Mouse (Mus musculus) CH12.LX (cell line): ENCODE results near the gene Prkn. TPM values are rescaled to one million over a fixed set of nuclear protein-coding genes. Genes with fewer than 3 reads are reported as not detected.
A peak's percentile ranks its signal among the peaks of the same experiment; 100 is the strongest.

Experiments used
- DNase-seq: peaks from one replicate; pipeline ENCODE4 v3.0.0-alpha.2; 2013; ENCODE audit errors: extremely low read depth
- H3K27ac ChIP-seq: 2 replicates; pipeline ENCODE4 v1.5.1; 2012; ENCODE audit warnings: low read depth, mild to moderate bottlenecking, control low read depth, moderate library complexity; ENCODE audit not compliant: insufficient read depth
- H3K27me3 ChIP-seq: replicated peaks from 2 replicates; pipeline ENCODE3; 2012; ENCODE audit warnings: inconsistent platforms
- H3K36me3 ChIP-seq, 2 experiments: replicated peaks in 1 of 2; 2 replicates each; pipeline versions ENCODE3 to v1.6.1; 2012; ENCODE audit warnings: inconsistent platforms in 1 of 2, low read length in 1 of 2, mild to moderate bottlenecking in 1 of 2, mixed read lengths in 1 of 2, moderate library complexity in 1 of 2; ENCODE audit not compliant: control insufficient read depth in 1 of 2, insufficient read depth in 1 of 2
- H3K4me1 ChIP-seq, 2 experiments: 2 replicates each; pipeline ENCODE4 v1.6.1; 2012; ENCODE audit warnings: inconsistent platforms in 1 of 2, moderate library complexity in 1 of 2; ENCODE audit not compliant: insufficient read depth in 2 of 2, control insufficient read depth in 1 of 2
- H3K4me2 ChIP-seq: 2 replicates; pipeline ENCODE4 v1.6.1; 2012; ENCODE audit warnings: low read depth, mild to moderate bottlenecking, control low read depth; ENCODE audit not compliant: poor library complexity, insufficient read depth, severe bottlenecking
- H3K4me3 ChIP-seq, 3 experiments: fragments of 150-350 bp in 1 of 3; sonication (generic) in 1 of 3; replicated peaks in 1 of 3; 2 replicates each; pipeline versions ENCODE3 to v1.5.1; 2011 to 2012; ENCODE audit warnings: low read depth in 2 of 3, low read length in 2 of 3, mild to moderate bottlenecking in 2 of 3, moderate library complexity in 2 of 3, control low read depth in 1 of 3, improper control_type of control experiment in 1 of 3, inconsistent platforms in 1 of 3, mixed read lengths in 1 of 3; ENCODE audit not compliant: poor library complexity in 1 of 3
- H3K79me2 ChIP-seq: replicated peaks from 2 replicates; pipeline ENCODE4 v1.6.1; 2012; ENCODE audit warnings: mild to moderate bottlenecking, moderate library complexity; ENCODE audit not compliant: control insufficient read depth, poor library complexity, insufficient read depth, severe bottlenecking; ENCODE audit errors: extremely low read depth
- H3K9ac ChIP-seq: 2 replicates; pipeline ENCODE4 v1.6.1; 2012; ENCODE audit warnings: low read depth, mild to moderate bottlenecking, control low read depth, moderate library complexity; ENCODE audit not compliant: insufficient read depth
- H3K9me3 ChIP-seq: replicated peaks from 2 replicates; pipeline ENCODE3; 2012; ENCODE audit warnings: low read length, inconsistent platforms, mixed read lengths
- BHLHE40 ChIP-seq: IDR thresholded peaks from 2 replicates; pipeline ENCODE4 v1.6.1; 2011; ENCODE audit warnings: mild to moderate bottlenecking, low read depth, low read length, improper control_type of control experiment
- CHD1 ChIP-seq: IDR thresholded peaks from 2 replicates; pipeline ENCODE4 v1.6.1; 2012; ENCODE audit warnings: low read depth, low read length, improper control_type of control experiment, inconsistent platforms
- CHD2 ChIP-seq: IDR thresholded peaks from 2 replicates; pipeline ENCODE4 v1.6.1; 2011; ENCODE audit warnings: low read length, improper control_type of control experiment
- CTCF ChIP-seq, 2 experiments: IDR thresholded peaks in 1 of 2; conservative IDR thresholded peaks in 1 of 2; 2 replicates each; pipeline ENCODE4 v1.5.1; 2011 to 2012; ENCODE audit warnings: low read depth in 2 of 2, low read length in 2 of 2, improper control_type of control experiment in 1 of 2, inconsistent platforms in 1 of 2, mild to moderate bottlenecking in 1 of 2, moderate library complexity in 1 of 2
- E2F4 ChIP-seq: IDR thresholded peaks from 2 replicates; pipeline ENCODE4 v1.6.1; 2011; ENCODE audit warnings: low read depth, low read length, improper control_type of control experiment; ENCODE audit not compliant: insufficient replicate concordance
- ELF1 ChIP-seq: IDR thresholded peaks from 2 replicates; pipeline ENCODE4 v1.6.1; 2014; ENCODE audit warnings: low read depth, mild to moderate bottlenecking, inconsistent platforms, low read length, improper control_type of control experiment
- EP300 ChIP-seq: IDR thresholded peaks from 2 replicates; pipeline ENCODE4 v1.6.1; 2011; ENCODE audit warnings: low read length, improper control_type of control experiment
- ETS1 ChIP-seq: conservative IDR thresholded peaks from 2 replicates; pipeline ENCODE4 v1.6.1; 2012; ENCODE audit warnings: low read depth, mild to moderate bottlenecking, inconsistent platforms, low read length, improper control_type of control experiment, moderate library complexity
- GABPA ChIP-seq: IDR thresholded peaks from 2 replicates; pipeline ENCODE4 v1.6.1; 2012; ENCODE audit warnings: low read depth, low read length, improper control_type of control experiment, inconsistent platforms; ENCODE audit not compliant: insufficient replicate concordance
- HCFC1 ChIP-seq: IDR thresholded peaks from 2 replicates; pipeline ENCODE4 v1.6.1; 2012; ENCODE audit warnings: low read depth, mild to moderate bottlenecking, inconsistent platforms, low read length, improper control_type of control experiment
- IRF4 ChIP-seq: IDR thresholded peaks from 2 replicates; pipeline ENCODE4 v1.6.1; 2014; ENCODE audit warnings: low read depth, mild to moderate bottlenecking, inconsistent platforms, low read length, improper control_type of control experiment
- JUN ChIP-seq: IDR thresholded peaks from 2 replicates; pipeline ENCODE4 v1.6.1; 2011; ENCODE audit warnings: low read depth, mild to moderate bottlenecking, low read length, improper control_type of control experiment, moderate library complexity; ENCODE audit not compliant: insufficient read depth
- JUND ChIP-seq: conservative IDR thresholded peaks from 2 replicates; pipeline ENCODE4 v1.6.1; 2011; ENCODE audit warnings: low read depth, low read length, improper control_type of control experiment
- KAT2A ChIP-seq: IDR thresholded peaks from 2 replicates; pipeline ENCODE4 v1.6.1; 2012; ENCODE audit warnings: low read length, improper control_type of control experiment, inconsistent platforms; ENCODE audit not compliant: insufficient replicate concordance
- MAFK ChIP-seq: IDR thresholded peaks from 2 replicates; pipeline ENCODE4 v1.6.1; 2011; ENCODE audit warnings: low read length, improper control_type of control experiment; ENCODE audit not compliant: insufficient replicate concordance
- MAX ChIP-seq: IDR thresholded peaks from 2 replicates; pipeline ENCODE4 v1.6.1; 2011; ENCODE audit warnings: low read length, improper control_type of control experiment
- MAZ ChIP-seq: IDR thresholded peaks from 2 replicates; pipeline ENCODE4 v1.6.1; 2012; ENCODE audit warnings: low read depth, mild to moderate bottlenecking, inconsistent platforms, low read length, improper control_type of control experiment, moderate library complexity
- MEF2A ChIP-seq: IDR thresholded peaks from 2 replicates; pipeline ENCODE4 v1.6.1; 2014; ENCODE audit warnings: low read depth, mild to moderate bottlenecking, inconsistent platforms, low read length, improper control_type of control experiment, borderline replicate concordance
- MXI1 ChIP-seq: IDR thresholded peaks from 2 replicates; pipeline ENCODE4 v1.6.1; 2011; ENCODE audit warnings: mild to moderate bottlenecking, low read depth, low read length, improper control_type of control experiment
- MYC ChIP-seq: IDR thresholded peaks from 2 replicates; pipeline ENCODE4 v1.6.1; 2011; ENCODE audit warnings: low read depth, mild to moderate bottlenecking, improper control_type of control experiment, low read length
- NELFE ChIP-seq: IDR thresholded peaks from 2 replicates; pipeline ENCODE4 v1.6.1; 2011; ENCODE audit warnings: low read depth, low read length, improper control_type of control experiment
- NRF1 ChIP-seq: IDR thresholded peaks from 2 replicates; pipeline ENCODE4 v1.6.1; 2014; ENCODE audit warnings: low read depth, mild to moderate bottlenecking, inconsistent platforms, low read length, improper control_type of control experiment, moderate library complexity
- PAX5 ChIP-seq: IDR thresholded peaks from 2 replicates; pipeline ENCODE4 v1.6.1; 2012; ENCODE audit warnings: low read length, inconsistent platforms, mixed read lengths
- POLR2A ChIP-seq: IDR thresholded peaks from 2 replicates; pipeline ENCODE4 v1.6.1; 2011; ENCODE audit warnings: low read depth, mild to moderate bottlenecking, improper control_type of control experiment, low read length
- POLR2AphosphoS2 ChIP-seq: IDR thresholded peaks from 2 replicates; pipeline ENCODE4 v1.6.1; 2011; ENCODE audit warnings: low read depth, low read length, improper control_type of control experiment
- RAD21 ChIP-seq: IDR thresholded peaks from 2 replicates; pipeline ENCODE4 v1.6.1; 2011; ENCODE audit warnings: low read depth, mild to moderate bottlenecking, low read length, improper control_type of control experiment, moderate library complexity
- RCOR1 ChIP-seq: conservative IDR thresholded peaks from 2 replicates; pipeline ENCODE4 v1.6.1; 2012; ENCODE audit warnings: low read depth, mild to moderate bottlenecking, inconsistent platforms, low read length, improper control_type of control experiment
- SIN3A ChIP-seq: IDR thresholded peaks from 2 replicates; pipeline ENCODE4 v1.6.1; 2012; ENCODE audit warnings: low read length, improper control_type of control experiment, inconsistent platforms
- SMC3 ChIP-seq: IDR thresholded peaks from 2 replicates; pipeline ENCODE4 v1.6.1; 2011; ENCODE audit warnings: low read depth, low read length, improper control_type of control experiment
- TBP ChIP-seq: conservative IDR thresholded peaks from 2 replicates; pipeline ENCODE4 v1.6.1; 2011; ENCODE audit warnings: low read depth, low read length, improper control_type of control experiment
- TCF12 ChIP-seq: IDR thresholded peaks from 2 replicates; pipeline ENCODE4 v1.6.1; 2014; ENCODE audit warnings: low read depth, mild to moderate bottlenecking, inconsistent platforms, low read length, improper control_type of control experiment
- UBTF ChIP-seq: IDR thresholded peaks from 2 replicates; pipeline ENCODE4 v1.6.1; 2012; ENCODE audit warnings: low read depth, mild to moderate bottlenecking, inconsistent platforms, low read length, improper control_type of control experiment, moderate library complexity
- USF1 ChIP-seq: IDR thresholded peaks from 2 replicates; pipeline ENCODE4 v1.6.1; 2014; ENCODE audit warnings: low read depth, mild to moderate bottlenecking, inconsistent platforms, low read length, improper control_type of control experiment
- USF2 ChIP-seq: conservative IDR thresholded peaks from 2 replicates; pipeline ENCODE4 v1.6.1; 2011; ENCODE audit warnings: low read depth, low read length, improper control_type of control experiment
- ZC3H11A ChIP-seq: IDR thresholded peaks from 2 replicates; pipeline ENCODE4 v1.6.1; 2012; ENCODE audit warnings: low read depth, mild to moderate bottlenecking, inconsistent platforms, low read length, improper control_type of control experiment
- ZKSCAN1 ChIP-seq: IDR thresholded peaks from 2 replicates; pipeline ENCODE4 v1.6.1; 2012; ENCODE audit warnings: low read depth, inconsistent platforms, low read length, improper control_type of control experiment, borderline replicate concordance
- ZMIZ1 ChIP-seq: IDR thresholded peaks from 2 replicates; pipeline ENCODE4 v1.6.1; 2012; ENCODE audit warnings: low read depth, mild to moderate bottlenecking, inconsistent platforms, low read length, improper control_type of control experiment
- ZNF384 ChIP-seq: IDR thresholded peaks from 2 replicates; pipeline ENCODE4 v1.6.1; 2012; ENCODE audit warnings: low read depth, low read length, improper control_type of control experiment, inconsistent platforms
- dilution Hi-C: fragments of 300-500 bp; cut with MboI; formaldehyde crosslinking; loops from 2 replicates; pipeline ENCODE4 v1.14.3; 2020; ENCODE audit warnings: low sequenced_read_pairs; ENCODE audit not compliant: extremely low pct_unique_long_range_greater_than_20kb, extremely low pct_ligation_motif_present
- in situ Hi-C: fragments of 300-500 bp; cut with MboI; formaldehyde crosslinking; loops from 3 replicates; pipeline ENCODE4 v1.14.3; 2019; ENCODE audit warnings: low sequenced_read_pairs, low pct_ligation_motif_present, low pct_unique_long_range_greater_than_20kb, mixed read lengths
- polyA plus RNA-seq: library from polyadenylated mRNA; unstranded; fragments of >175 nt; gene quantifications from 2 replicates; pipeline ENCODE4 v1.2.1, GENCODE M21; 2012; ENCODE audit warnings: low read depth; ENCODE audit not compliant: insufficient read length
- total RNA-seq, 2 experiments: library from RNA; depleted of rRNA; stranded (reverse); fragments of 300-350 nt in 1 of 2; fragments of >200 nt in 1 of 2; gene quantifications; 2 replicates each; pipeline ENCODE4 v1.2.3; 2012 to 2014

Gene Prkn
- total and polyA plus RNA-seq, 3 experiments, result 0.08 TPM; not detected in 2

GRCm38 (mm10) chr17:11950198-11950594 lies 1110.0 kb downstream of the Prkn start:
- in situ Hi-C loops, result no loop called here
- dilution Hi-C loops, result no loop called here
- no peaks in the 10 kb centered on the region for H3K27me3 ChIP-seq

GRCm38 (mm10) chr17:11955317-11955716 lies 1115.1 kb downstream of the Prkn start:
- H3K79me2 ChIP-seq, result no peaks in the 10 kb centered on the region
- no peak for DNase-seq
- H3K4me2 ChIP-seq, result no peak overlapping the region
- H3K27me3 ChIP-seq, result no peaks in the 10 kb centered on the region
- H3K4me3 ChIP-seq, result no peak overlapping the region
- dilution Hi-C loops, result no loop called here
- in situ Hi-C loops, result no loop called here
- no peak overlapping the region for H3K27ac ChIP-seq
- H3K9ac ChIP-seq, result no peak overlapping the region
- H3K9me3 ChIP-seq, result peaks cover 8% of the 10 kb centered on the region
- H3K4me1 ChIP-seq, result peaks cover 8 to 17% of the 10 kb centered on the region in 2 experiments
- H3K36me3 ChIP-seq, result no peaks in the 10 kb centered on the region
- TF ChIP-seq JUN (no peak), MAX (no peak), EP300 (no peak), BHLHE40 (no peak), IRF4 (no peak), JUND (no peak), TCF12 (no peak), ZC3H11A (no peak)

More at GRCm38 (mm10) chr17:11950198-11950594, 1110.0 kb downstream of the Prkn start:
- Histone ChIP-seq H3K4me2 (peak overlapping the region; percentile 7; the same call in 1 of the 2 replicates), H3K27ac (no peak overlapping the region), H3K4me1 (peaks cover 16 to 27% of the 10 kb centered on the region in 2 experiments), H3K9ac (0 out of 2 replicates have a peak overlapping the region, but pooled peaks have one; percentile 10), H3K9me3 (peaks cover 5% of the 10 kb centered on the region), H3K4me3 (no peak overlapping the region)
- TF ChIP-seq ELF1, result no peak
- TF ChIP-seq BHLHE40, result peak; percentile 20; the same call in 1 of the 2 replicates
- TF ChIP-seq JUN, result no peak
- no peak for TF ChIP-seq SMC3
- TF ChIP-seq USF1, result no peak
- no peak for TF ChIP-seq GABPA
- no peak for TF ChIP-seq MYC
- no peak for TF ChIP-seq POLR2A
- TF ChIP-seq MAFK, result 0 out of 2 replicates have a peak, but pooled peaks have one; percentile 23
- no peak for TF ChIP-seq E2F4
- no peak for TF ChIP-seq RCOR1
- TF ChIP-seq POLR2AphosphoS2, result no peak
- peak; percentile 78 for TF ChIP-seq ETS1
- no peak for TF ChIP-seq NRF1
- TF ChIP-seq CTCF (conservative IDR thresholded peaks at IDR 0.05 in 1 of 2, IDR thresholded peaks at IDR 0.05 in 1 of 2; ENCODE audit: low read depth in 2 of 2, low read length in 2 of 2), result no peak
- TF ChIP-seq SIN3A, result no peak
- TF ChIP-seq TBP, result no peak
- peak; percentile 43; the same call in 1 of the 2 replicates for TF ChIP-seq TCF12
- TF ChIP-seq MEF2A, result peak; percentile 79
- TF ChIP-seq PAX5, result no peak
- TF ChIP-seq UBTF, result no peak
- TF ChIP-seq USF2, result no peak
- no peak for TF ChIP-seq HCFC1
- no peak for TF ChIP-seq ZC3H11A
- TF ChIP-seq RAD21, result no peak
- peak; percentile 44; the same call in 1 of the 2 replicates for TF ChIP-seq ZNF384
- peak; percentile 26; the same call in 1 of the 2 replicates for TF ChIP-seq NELFE
- TF ChIP-seq CHD1, result no peak
- peak; percentile 55; the same call in 1 of the 2 replicates for TF ChIP-seq IRF4
- no peak for TF ChIP-seq MAX
- TF ChIP-seq ZKSCAN1, result no peak
- TF ChIP-seq MXI1, result no peak; the same call in 1 of the 2 replicates
- no peak for TF ChIP-seq MAZ
- TF ChIP-seq CHD2, result peak; percentile 24; the same call in 1 of the 2 replicates
- TF ChIP-seq KAT2A, result no peak
- no peak for TF ChIP-seq ZMIZ1
- peak; percentile 29; the same call in 1 of the 2 replicates for TF ChIP-seq EP300
- no peak for TF ChIP-seq JUND
- TF ChIP-seq, all 38 proteins: peak for 10
- H3K79me2 ChIP-seq, result no peaks in the 10 kb centered on the region
- peak; percentile 55 for DNase-seq
- no peaks in the 10 kb centered on the region for H3K36me3 ChIP-seq
